Mouse (Mus musculus) right cerebral cortex, adult 18-20 months (tissue): ENCODE measurements around the gene Pbrm1.

Source experiments
- DNase-seq: peaks from one replicate; pipeline ENCODE4 v3.0.0; 2022; ENCODE audit warnings: mixed read lengths

Gene Pbrm1

DNA sequence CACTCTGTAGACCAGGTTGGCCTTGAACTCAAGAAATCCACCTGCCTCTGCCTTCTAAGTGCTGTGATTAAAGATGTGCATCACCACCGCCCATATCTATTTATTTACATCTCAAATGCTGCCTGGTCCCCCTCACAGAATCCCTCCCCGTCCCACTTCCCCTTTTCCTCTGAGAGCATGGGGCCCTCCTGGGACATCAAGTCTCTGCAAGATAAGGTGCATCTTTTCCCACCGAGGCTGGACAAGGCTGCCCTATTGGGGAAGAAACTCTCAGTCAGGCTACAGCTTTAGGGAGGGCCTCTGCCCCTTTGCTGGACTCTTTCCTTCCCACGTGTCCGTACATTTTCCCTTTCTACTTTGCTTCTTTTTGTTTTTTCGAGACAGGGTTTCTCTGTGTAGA is 150.6 kb downstream of the Pbrm1 start:
- no peak for DNase-seq

GRCm38 (mm10) chr14:31170963-31171362 is 152.0 kb downstream of the Pbrm1 start:
- DNase-seq = no peak
